Mouse (Mus musculus): Measurements from ENCODE around the gene Cavin1. TPM values are rescaled to one million over a fixed set of nuclear protein-coding genes. Genes with fewer than 3 reads are reported as not detected.
A peak's percentile ranks its signal among the peaks of the same experiment; 100 is the strongest.

Gene Cavin1
- total and polyA plus RNA-seq, 3 experiments: 3.4 to 9.0 TPM; not detected in 1

DNA sequence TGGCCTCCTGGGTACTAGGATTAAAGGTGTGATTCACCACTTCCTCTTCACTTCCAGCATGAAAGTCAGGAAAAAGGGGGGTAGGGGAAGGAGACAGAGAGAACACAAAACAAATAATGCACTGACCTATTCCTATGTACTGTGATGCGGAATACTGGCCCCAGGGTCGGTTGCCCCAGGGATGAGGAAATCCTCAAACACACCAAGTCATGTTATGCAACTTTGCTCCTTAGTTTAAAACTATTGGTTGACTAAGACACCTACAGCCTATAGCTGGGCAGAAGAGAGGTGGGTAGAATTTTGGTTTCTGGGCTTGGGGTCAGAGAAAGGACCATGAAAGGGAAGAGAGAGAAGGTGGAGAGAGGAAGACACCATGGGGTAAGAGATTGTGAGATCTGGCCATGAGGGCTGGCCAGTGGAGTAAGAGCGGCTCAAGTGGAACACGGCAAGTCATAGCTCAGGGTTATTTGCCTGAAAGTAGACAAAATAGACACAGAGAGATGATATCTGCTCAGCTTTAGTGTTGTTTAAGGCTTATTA is 54.2 kb downstream of the Cavin1 start:
- no peak for TF ChIP-seq TBP (IDR thresholded peaks at IDR 0.05; ENCODE audit: low read depth, low read length)
- Histone ChIP-seq H3K36me3 (ENCODE audit: control insufficient read depth in 1 of 2, insufficient read depth in 2 of 2, low read length in 2 of 2) (no peaks in the 10 kb centered on the region; a peak in 1 of 4 replicates), H3K4me3 (ENCODE audit: control insufficient read depth in 1 of 2, insufficient read depth in 1 of 2, low read depth in 2 of 2, low read length in 2 of 2) (no peak overlapping the region), H3K27me3 (ENCODE audit: control insufficient read depth in 1 of 2, insufficient read depth in 2 of 2, low read length in 2 of 2) (no peaks in the 10 kb centered on the region), H3K9me3 (replicated peaks; ENCODE audit: insufficient read depth, low read length) (no peaks in the 10 kb centered on the region), H3K79me2 (ENCODE audit: control insufficient read depth, insufficient read depth, low read length, poor library complexity) (no peaks in the 10 kb centered on the region), H3K4me1 (ENCODE audit: control insufficient read depth in 1 of 2, insufficient read depth in 2 of 2, low read length in 2 of 2) (no peaks in the 10 kb centered on the region), H3K9ac (ENCODE audit: control insufficient read depth, low read depth, low read length, poor library complexity, severe bottlenecking) (no peak overlapping the region), H3K27ac (ENCODE audit: control insufficient read depth, low read depth, low read length) (no peak overlapping the region)
- no peak for DNase-seq (ENCODE audit: low read depth, low spot score)

DNA sequence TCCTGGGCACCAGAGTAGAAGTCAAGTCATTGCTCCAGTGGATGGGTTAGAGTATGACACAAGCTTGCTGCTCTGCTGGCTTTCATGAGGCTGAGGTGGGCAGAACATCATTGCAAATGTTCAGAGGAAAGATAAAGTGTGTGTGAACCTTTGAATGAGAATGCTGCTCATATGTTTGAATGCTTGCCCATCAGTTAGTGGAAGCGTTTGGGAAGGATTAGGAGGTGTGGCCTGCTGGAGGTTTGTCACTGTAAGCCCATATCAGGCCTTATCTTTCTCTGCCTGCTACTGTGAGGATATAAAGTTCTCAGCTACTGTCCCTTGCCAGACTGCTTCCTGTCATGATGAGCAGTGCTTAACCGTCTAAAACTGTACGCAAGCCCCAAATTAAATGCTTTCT is 55.6 kb downstream of the Cavin1 start:
- no peaks in the 10 kb centered on the region for H3K4me1 ChIP-seq (ENCODE audit: control insufficient read depth in 1 of 2, insufficient read depth in 2 of 2, low read length in 2 of 2)
- DNase-seq (ENCODE audit: low read depth, low spot score): peak; percentile 81
- no peak overlapping the region for H3K4me3 ChIP-seq (ENCODE audit: control insufficient read depth in 1 of 2, insufficient read depth in 1 of 2, low read depth in 2 of 2, low read length in 2 of 2)
- no peaks in the 10 kb centered on the region for H3K79me2 ChIP-seq (ENCODE audit: control insufficient read depth, insufficient read depth, low read length, poor library complexity)
- H3K9ac ChIP-seq (ENCODE audit: control insufficient read depth, low read depth, low read length, poor library complexity, severe bottlenecking): no peak overlapping the region
- no peaks in the 10 kb centered on the region for H3K9me3 ChIP-seq (replicated peaks; ENCODE audit: insufficient read depth, low read length)
- H3K27me3 ChIP-seq (ENCODE audit: control insufficient read depth in 1 of 2, insufficient read depth in 2 of 2, low read length in 2 of 2): no peaks in the 10 kb centered on the region
- H3K27ac ChIP-seq (ENCODE audit: control insufficient read depth, low read depth, low read length): no peak overlapping the region
- H3K36me3 ChIP-seq (ENCODE audit: control insufficient read depth in 1 of 2, insufficient read depth in 2 of 2, low read length in 2 of 2): peaks cover 0 to 1% of the 10 kb centered on the region in 2 experiments; a peak in 1 of 4 replicates
- TF ChIP-seq ZC3H11A (IDR thresholded peaks at IDR 0.05; ENCODE audit: low read depth, low read length): no peak
- TF ChIP-seq POLR2A (IDR thresholded peaks at IDR 0.05; ENCODE audit: control insufficient read depth in 1 of 2, insufficient read depth in 1 of 2, low read depth in 1 of 2, low read length in 2 of 2, poor library complexity in 1 of 2): no peak
- TF ChIP-seq CHD2 (IDR thresholded peaks at IDR 0.05; ENCODE audit: low read length): no peak
- no peak for TF ChIP-seq E2F4 (IDR thresholded peaks at IDR 0.05; ENCODE audit: borderline replicate concordance, low read depth, low read length)
- TF ChIP-seq ZMIZ1 (IDR thresholded peaks at IDR 0.05; ENCODE audit: low read depth, low read length): no peak
- no peak for TF ChIP-seq NELFE (IDR thresholded peaks at IDR 0.05; ENCODE audit: low read depth, low read length)
- TF ChIP-seq GABPA (IDR thresholded peaks at IDR 0.05; ENCODE audit: low read depth, low read length): no peak
- no peak for TF ChIP-seq SMC3 (IDR thresholded peaks at IDR 0.05; ENCODE audit: low read depth, low read length)
- no peak for TF ChIP-seq MAZ (IDR thresholded peaks at IDR 0.05; ENCODE audit: low read depth, low read length)
- TF ChIP-seq EP300 (IDR thresholded peaks at IDR 0.05; ENCODE audit: low read depth in 1 of 2, low read length in 2 of 2): peak; percentile 28 to 50; a peak in 3 of 4 replicates
- no peak for TF ChIP-seq KAT2A (conservative IDR thresholded peaks at IDR 0.05; ENCODE audit: low read depth, low read length)
- TF ChIP-seq ZKSCAN1 (IDR thresholded peaks at IDR 0.05; ENCODE audit: low read depth, low read length): no peak
- TF ChIP-seq MXI1 (IDR thresholded peaks at IDR 0.05; ENCODE audit: low read depth, low read length): no peak
- no peak for TF ChIP-seq ELF1 (IDR thresholded peaks at IDR 0.05; ENCODE audit: low read depth, low read length)
- TF ChIP-seq GATA1 (IDR thresholded peaks at IDR 0.05; ENCODE audit: low read depth, low read length): peak; percentile 88
- TF ChIP-seq MAFK (IDR thresholded peaks at IDR 0.05; ENCODE audit: borderline replicate concordance, low read depth, low read length): no peak
- no peak for TF ChIP-seq SIN3A (IDR thresholded peaks at IDR 0.05; ENCODE audit: low read length)
- TF ChIP-seq MYC (IDR thresholded peaks at IDR 0.05; ENCODE audit: low read depth, low read length): no peak
- no peak for TF ChIP-seq USF2 (IDR thresholded peaks at IDR 0.05; ENCODE audit: borderline replicate concordance in 1 of 2, insufficient read depth in 1 of 2, low read depth in 1 of 2, low read length in 2 of 2)
- no peak for TF ChIP-seq BHLHE40 (IDR thresholded peaks at IDR 0.05; ENCODE audit: borderline replicate concordance, low read depth, low read length)
- no peak for TF ChIP-seq MAX (IDR thresholded peaks at IDR 0.05; ENCODE audit: low read length)
- TF ChIP-seq USF1 (IDR thresholded peaks at IDR 0.05; ENCODE audit: low read depth, low read length): no peak
- no peak for TF ChIP-seq MEF2A (IDR thresholded peaks at IDR 0.05; ENCODE audit: extremely low read depth, insufficient replicate concordance, low read depth, low read length, poor library complexity, severe bottlenecking)
- no peak for TF ChIP-seq POLR2AphosphoS5 (IDR thresholded peaks at IDR 0.05; ENCODE audit: borderline replicate concordance, low read depth, low read length)
- TF ChIP-seq TAL1 (IDR thresholded peaks at IDR 0.05; ENCODE audit: low read length): no peak
- no peak for TF ChIP-seq POLR2AphosphoS2 (IDR thresholded peaks at IDR 0.05; ENCODE audit: low read length)
- TF ChIP-seq MYB (IDR thresholded peaks at IDR 0.05; ENCODE audit: low read depth, low read length): no peak
- no peak for TF ChIP-seq HCFC1 (IDR thresholded peaks at IDR 0.05; ENCODE audit: low read depth, low read length)
- TF ChIP-seq UBTF (IDR thresholded peaks at IDR 0.05; ENCODE audit: borderline replicate concordance, insufficient read depth, low read depth, low read length): no peak
- no peak for TF ChIP-seq CTCF (IDR thresholded peaks at IDR 0.05 in 2 of 3, conservative IDR thresholded peaks at IDR 0.05 in 1 of 3; ENCODE audit: control insufficient read depth in 1 of 3, insufficient read depth in 1 of 3, low read depth in 2 of 3, low read length in 3 of 3, poor library complexity in 1 of 3, severe bottlenecking in 1 of 3)
- TF ChIP-seq ETS1 (IDR thresholded peaks at IDR 0.05; ENCODE audit: low read depth, low read length): peak; percentile 62; the same call in 1 of the 2 replicates
- TF ChIP-seq RAD21 (IDR thresholded peaks at IDR 0.05; ENCODE audit: low read depth, low read length): no peak
